ENCODE assay signal across 8 mouse cellular contexts in the genomic region with DNA sequence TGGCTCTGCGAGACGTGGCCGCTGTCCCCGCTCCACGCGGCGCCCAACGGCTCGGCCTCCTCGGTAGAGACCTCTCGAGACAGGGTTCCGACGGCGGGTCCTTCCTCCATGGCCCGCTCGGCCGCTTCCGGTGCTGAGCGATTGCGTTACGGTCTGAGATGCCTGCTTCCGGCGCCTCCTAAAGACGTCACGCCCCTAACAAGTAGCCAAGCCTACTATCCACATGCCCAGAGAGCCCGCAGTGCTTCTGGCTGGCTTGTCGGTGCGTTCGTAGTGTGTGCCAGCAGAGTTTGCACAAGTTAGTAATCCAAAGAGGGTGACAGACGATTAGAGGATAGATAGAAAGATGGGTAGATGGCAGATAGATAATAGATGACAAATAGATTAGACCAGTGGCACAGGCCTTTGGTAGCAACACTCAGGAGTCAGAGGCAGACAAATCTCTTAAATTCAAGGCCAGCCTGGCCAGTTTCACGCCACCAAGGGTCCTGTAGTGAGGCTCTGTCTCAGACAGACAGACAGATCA. TPM values are rescaled to one million over a fixed set of nuclear protein-coding genes. Genes with fewer than 3 reads are reported as not detected.
DNase-seq lines count a peak whose midpoint lies in the region; ATAC-seq lines count a peak whose summit lies in the region.

A gene (minus strand): TSS at position 115 of the 526 bp plus-strand sequence.

- intact Hi-C loops in gastrocnemius, postnatal 14 days (cut with DNase I; ENCODE audit: low total_unique reads): no loop called here
- intact Hi-C loops in left cerebral cortex, postnatal 10 days (cut with DNase I): loop anchor here (2.0 kb wide), 1 partner anchor 284 kb away; a partner anchor contains a TSS

- peak; percentile 96 for ATAC-seq in inflammation-experienced regulatory T-cells, adult 6 months
- ATAC-seq in megakaryocyte-erythroid progenitor cell, adult 5-6 weeks (replicated peaks; ENCODE audit: low FRiP score, low TSS enrichment, poor library complexity, severe bottlenecking): peak; percentile 91

- DNase-seq in adipocyte (ENCODE audit: low spot score): peak; percentile 94
- peak; percentile 98 for DNase-seq in embryo, embryonic 10 days (ENCODE audit: low spot score)
- peak; percentile 90 for DNase-seq in gastrocnemius, postnatal 14 days
- peak; percentile 94 to 95 for DNase-seq in left cerebral cortex, postnatal 10 days (ENCODE audit: extremely low spot score in 1 of 2, low spot score in 2 of 2)
- peak; percentile 93 for DNase-seq in right cerebral cortex, postnatal 25 days
- peak; percentile 80 to 90 for DNase-seq in urinary bladder, postnatal 4 days (ENCODE audit: low spot score in 2 of 2)

RNA-seq across cellular contexts. Expression of the gene that starts here (rescaled TPM):
- total RNA-seq in gastrocnemius, postnatal 14 days (2021): 1 to 10 TPM; 8.0 to 9.2 TPM
- polyA plus RNA-seq in inflammation-experienced regulatory T-cells, adult 6 months (2017; shearing (Covaris generic)): 1 to 10 TPM; 1.0 to 1.9 (median 1.1) TPM
- total RNA-seq in left cerebral cortex, postnatal 10 days (2021): 10 to 100 TPM; 16.5 to 20.7 TPM
- total RNA-seq in megakaryocyte-erythroid progenitor cell, adult 5-6 weeks (2014; fragmentation: Nextera tagmentation): 10.4 and 15.1 TPM in 2 replicates
- total RNA-seq in megakaryocyte-erythroid progenitor cell, adult 5-6 weeks (2017): 23.2 and 24.4 TPM in 2 replicates

Comparison
In these comparisons a context has a peak if more than half of its experiments do, and no peak if none do; other contexts are left out.
1. Peak in every context shown above with its lines: DNase-seq and ATAC-seq.